Mouse (Mus musculus): ENCODE measurements around the gene Gm5788.

The Gm5788 gene

DNA sequence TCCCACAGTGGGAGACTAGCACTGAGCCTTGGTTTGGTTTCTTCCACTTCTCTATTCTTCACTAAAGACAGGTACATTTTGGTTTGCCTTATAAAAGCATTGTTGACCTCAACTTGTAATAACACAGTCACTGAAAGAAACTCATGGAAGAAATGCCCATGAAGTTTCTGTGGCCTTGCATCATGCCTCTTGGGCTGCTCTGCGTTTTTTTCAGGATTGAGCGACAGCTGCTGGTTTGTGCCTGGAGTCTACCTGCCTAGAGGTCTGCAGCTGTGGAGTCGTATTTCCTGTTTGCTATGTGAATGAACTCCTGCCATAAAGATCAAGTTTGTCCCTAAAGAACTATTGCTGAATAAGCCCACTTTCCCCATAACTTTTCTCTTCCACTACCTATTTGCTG is 49.4 kb downstream of the Gm5788 start:
- peaks cover 13% of the 10 kb centered on the region; the same call in 1 of the 2 replicates for H3K9me3 ChIP-seq (ENCODE audit: low read length)
- H3K27me3 ChIP-seq (ENCODE audit: insufficient read depth, low read length), result no peaks in the 10 kb centered on the region
- TF ChIP-seq POU5F1 (IDR thresholded peaks at IDR 0.05; ENCODE audit: borderline replicate concordance, low read length) (no peak), NANOG (IDR thresholded peaks at IDR 0.05; ENCODE audit: borderline replicate concordance, low read length) (no peak), CTCF (conservative IDR thresholded peaks at IDR 0.05; ENCODE audit: low read length) (no peak)
- no peak overlapping the region for H3K4me3 ChIP-seq (replicated peaks; ENCODE audit: low read length)
- H3K36me3 ChIP-seq (ENCODE audit: insufficient read depth, low read length), result no peaks in the 10 kb centered on the region
- H3K4me1 ChIP-seq (replicated peaks; ENCODE audit: low read depth, low read length), result no peaks in the 10 kb centered on the region

Data from E14TG2a.4 (cell line).